Mouse (Mus musculus) Patski (cell line): ENCODE measurements at regions not wholly inside any gene's neighbourhood (a gene's known extent, or its start where the extent isn't known, plus 50 kb on each side); places are given as distances from the start of the nearest gene placed in this dataset.

ENCODE experiments used
- ATAC-seq: fragments of 100-300 bp; one replicate; pipeline ENCODE4 v1.8.0; 2021
- CTCF ChIA-PET: fragments of 350-600 bp; sonication (Branson Sonifier 250); formaldehyde crosslinking; loops from one replicate; lab custom pipeline; 2022; ENCODE audit warnings: inconsistent platforms; lab: Charles Lee
- POLR2A ChIA-PET: fragments of 350-600 bp; sonication (Branson Sonifier 250); formaldehyde crosslinking; loops from one replicate; lab custom pipeline; 2022; ENCODE audit warnings: antibody characterized with exemption, inconsistent platforms; lab: Charles Lee
- DNase-seq: peaks from one replicate; pipeline ENCODE4 v3.0.0-alpha.2; 2011; ENCODE audit warnings: low read depth, low spot score
- H3K27me3 ChIP-seq: fragments of 371-371 bp; one replicate; pipeline ENCODE4 v1.5.1; 2021
- CTCF ChIP-seq: fragments of 100-300 bp; IDR thresholded peaks from one replicate; pipeline ENCODE4 v1.5.1; 2021
- in situ Hi-C: fragments of 300-500 bp; cut with MboI; formaldehyde crosslinking; loops from 3 replicates; pipeline ENCODE4 v1.11.1; 2018; ENCODE audit warnings: low pct_unique_long_range_greater_than_20kb, mixed read lengths

- no peaks in the 10 kb centered on the region for H3K27me3 ChIP-seq
- ChIA-PET POLR2A (no interaction called here), CTCF (no interaction called here)
- no peak for TF ChIP-seq CTCF
- no peak for ATAC-seq
- no peak for DNase-seq
- in situ Hi-C loops: no loop called here
Measured at GRCm38 (mm10) chr8:98572597-98573514, 843.4 kb downstream of the Cdh8 start.

GRCm38 (mm10) chr8:98566661-98567060, 849.6 kb downstream of the Cdh8 start:
- no peaks in the 10 kb centered on the region for H3K27me3 ChIP-seq
- TF ChIP-seq CTCF: no peak
- CTCF ChIA-PET: no interaction called here
- POLR2A ChIA-PET: no interaction called here
- in situ Hi-C loops: no loop called here
- ATAC-seq (no peak), DNase-seq (no peak)

GRCm38 (mm10) chr8:98518459-98518858, 897.8 kb downstream of the Cdh8 start:
- no peak for TF ChIP-seq CTCF
- in situ Hi-C loops: no loop called here
- ChIA-PET POLR2A (no interaction called here), CTCF (no interaction called here)
- DNase-seq (no peak), ATAC-seq (no peak)
- H3K27me3 ChIP-seq: no peaks in the 10 kb centered on the region

- no peak for TF ChIP-seq CTCF
- DNase-seq (no peak), ATAC-seq (no peak)
- ChIA-PET CTCF (no interaction called here), POLR2A (no interaction called here)
- in situ Hi-C loops: no loop called here
- no peaks in the 10 kb centered on the region for H3K27me3 ChIP-seq
Measured at GRCm38 (mm10) chr8:98515246-98515645, 901.0 kb downstream of the Cdh8 start.

GRCm38 (mm10) chr8:98496793-98497192, 919.5 kb downstream of the Cdh8 start:
- ChIA-PET CTCF (interaction anchor here (0.8 to 1.4 kb wide), 3 partner anchors 9 to 261 kb away, joined by 3 read pairs; no protein-coding TSS in a partner anchor), POLR2A (no interaction called here)
- ATAC-seq: no peak
- in situ Hi-C loops: no loop called here
- TF ChIP-seq CTCF: no peak
- DNase-seq: no peak
- no peaks in the 10 kb centered on the region for H3K27me3 ChIP-seq

GRCm38 (mm10) chr8:98463375-98464030, 952.8 kb downstream of the Cdh8 start:
- ChIA-PET POLR2A (no interaction called here), CTCF (no interaction called here)
- H3K27me3 ChIP-seq: no peaks in the 10 kb centered on the region
- ATAC-seq: no peak
- in situ Hi-C loops: no loop called here
- TF ChIP-seq CTCF: no peak
- no peak for DNase-seq

GRCm38 (mm10) chr8:98455539-98455938, 960.7 kb downstream of the Cdh8 start:
- no peak for TF ChIP-seq CTCF
- ATAC-seq (no peak), DNase-seq (no peak)
- POLR2A ChIA-PET: no interaction called here
- in situ Hi-C loops: no loop called here
- H3K27me3 ChIP-seq: no peaks in the 10 kb centered on the region
- CTCF ChIA-PET: no interaction called here
